Mouse (Mus musculus) effector memory CD4-positive, alpha-beta T cell, adult 5 months (primary cell): ENCODE data around the gene Rassf2. TPM values are rescaled to one million over a fixed set of nuclear protein-coding genes. Genes with fewer than 3 reads are reported as not detected.

Experiments used
- polyA plus RNA-seq: library from polyadenylated mRNA; unstranded; fragments of 100-300 nt; shearing (Covaris generic); gene quantifications from one replicate; pipeline ENCODE4 v1.2.1, GENCODE M21; 2017

Gene Rassf2
- polyA plus RNA-seq, result 70.5 TPM

DNA sequence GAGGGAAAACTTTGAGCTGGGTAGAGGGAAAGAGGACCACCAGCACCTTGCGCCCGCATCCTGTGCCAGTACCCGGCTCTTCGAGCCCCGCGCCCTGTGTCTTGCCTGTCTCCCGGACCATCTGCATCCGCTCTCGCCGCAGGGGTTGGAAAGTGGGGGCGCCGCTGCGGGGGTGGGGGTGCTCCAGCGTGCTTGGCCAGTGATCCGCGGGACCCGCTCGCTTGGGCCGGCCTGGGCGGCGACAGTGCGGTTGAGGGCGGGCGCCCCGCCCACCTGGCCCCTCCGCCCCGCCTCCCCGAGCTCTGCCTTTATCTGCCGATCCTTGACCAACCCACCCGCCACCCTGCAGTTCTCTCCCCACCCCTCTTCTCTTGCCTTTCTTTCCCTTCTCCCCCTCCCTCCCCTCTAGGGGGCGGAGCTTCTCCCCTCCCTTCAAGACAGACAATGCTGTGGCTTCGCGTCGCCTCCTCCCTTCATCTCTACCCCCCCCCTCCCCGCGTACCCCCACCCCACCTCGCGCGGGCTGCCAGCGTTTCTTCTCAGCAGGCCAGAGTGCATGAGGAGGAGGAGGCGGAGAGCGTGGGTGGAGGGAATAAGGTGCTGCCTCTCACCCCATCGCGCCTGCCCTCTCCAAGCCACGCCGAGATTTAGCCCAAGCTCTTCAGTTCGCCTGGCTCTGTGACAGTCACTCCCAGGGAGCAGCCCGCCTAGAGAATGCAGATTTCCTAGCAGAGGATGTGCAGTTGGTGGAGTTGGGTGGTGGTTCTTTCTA lies at the start of gene Rassf2:
Gene Rassf2 (minus strand): TSS at position 613 of the 772 bp plus-strand sequence.

DNA sequence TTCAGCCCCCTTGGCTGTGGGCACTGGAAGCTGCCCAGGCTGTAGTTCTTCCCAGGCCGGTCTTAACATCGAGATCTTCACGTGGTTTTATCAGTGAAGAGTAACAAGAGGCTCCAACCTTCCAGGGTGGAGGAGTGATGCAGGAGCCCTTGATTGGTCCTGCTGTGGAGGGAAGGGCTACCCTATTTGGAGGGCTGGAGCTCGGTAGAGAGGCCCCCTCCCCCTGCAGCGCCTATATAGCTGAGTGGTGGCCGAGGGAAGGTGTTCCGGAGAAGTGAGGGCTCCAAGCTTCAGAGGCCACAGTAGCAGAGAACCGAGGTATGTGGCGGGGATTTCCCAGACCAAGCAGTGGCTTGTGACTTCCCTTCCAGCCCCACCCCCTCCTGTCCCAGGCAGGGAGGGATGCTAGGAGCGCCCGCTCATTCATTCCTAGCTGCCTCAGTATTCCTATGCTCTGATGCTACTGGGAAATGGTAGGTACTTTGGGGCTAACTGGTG lies 79.4 kb downstream of the Rassf2 start, which contains the start of gene Prnd:
Gene Prnd (plus strand): TSS at position 264 of the 498 bp plus-strand sequence.

Other genes with a start within 250 kb of the Rassf2 start
- not detected for gene Erv3, start 170.5 kb downstream of the Rassf2 start, polyA plus RNA-seq
- 10.3 TPM for gene Prnp, start 120.3 kb downstream of the Rassf2 start, polyA plus RNA-seq
- not detected for gene Prn, start 120.3 kb downstream of the Rassf2 start, polyA plus RNA-seq
- not detected for gene Prnd, start 79.4 kb downstream of the Rassf2 start, polyA plus RNA-seq
- gene Slc23a2, start 114.8 kb upstream of the Rassf2 start, polyA plus RNA-seq, result 34.2 TPM
- 41.0 TPM for gene Tmem230, start 217.5 kb upstream of the Rassf2 start, polyA plus RNA-seq
- 200 TPM for gene Pcna, start 223.1 kb upstream of the Rassf2 start, polyA plus RNA-seq
- gene Cds2, start 232.9 kb upstream of the Rassf2 start, polyA plus RNA-seq, result 86.5 TPM